Mouse (Mus musculus) lung, postnatal 0 days (tissue): ENCODE data around the gene Hoxc6.

Experiments used
- CTCF ChIP-seq: IDR thresholded peaks from 2 replicates; pipeline ENCODE4 v1.5.1; 2016; ENCODE audit warnings: antibody characterized with exemption, mild to moderate bottlenecking
- EP300 ChIP-seq: IDR thresholded peaks from 2 replicates; pipeline ENCODE4 v1.6.1; 2016; ENCODE audit warnings: antibody characterized with exemption, mild to moderate bottlenecking, control low read depth

GRCm38 (mm10) chr15:102980352-102980751 is 17.7 kb upstream of the Hoxc6 start:
- TF ChIP-seq CTCF (no peak), EP300 (no peak)
